Mouse (Mus musculus) forebrain, embryonic 10.5 days (tissue): ENCODE data around the gene Prkch. TPM values are rescaled to one million over a fixed set of nuclear protein-coding genes. Genes with fewer than 3 reads are reported as not detected.

Experiments
- DNase-seq: peaks from one replicate; pipeline ENCODE4 v3.0.0-alpha.2; 2017; ENCODE audit warnings: low spot score; ENCODE audit errors: extremely low spot score
- H3K27ac ChIP-seq: fragments of 300-500 bp; sonication (generic); 2 replicates; pipeline ENCODE4 v1.5.1; 2016; ENCODE audit warnings: mild to moderate bottlenecking
- H3K27me3 ChIP-seq: fragments of 300-500 bp; sonication (generic); 2 replicates; pipeline ENCODE4 v1.6.1; 2016; ENCODE audit warnings: mild to moderate bottlenecking; ENCODE audit not compliant: poor library complexity, severe bottlenecking
- H3K36me3 ChIP-seq: fragments of 300-500 bp; sonication (generic); replicated peaks from 2 replicates; pipeline ENCODE4 v1.6.1; 2016; ENCODE audit warnings: mild to moderate bottlenecking, moderate library complexity
- H3K4me1 ChIP-seq: fragments of 300-500 bp; sonication (generic); 2 replicates; pipeline ENCODE4 v1.6.1; 2016
- H3K4me3 ChIP-seq: fragments of 300-500 bp; sonication (generic); 2 replicates; pipeline ENCODE4 v1.5.1; 2016; ENCODE audit warnings: mild to moderate bottlenecking, moderate library complexity
- H3K9me3 ChIP-seq: fragments of 300-500 bp; sonication (generic); 2 replicates; pipeline ENCODE4 v1.6.1; 2016; ENCODE audit warnings: mild to moderate bottlenecking, moderate library complexity
- WGBS: fragments of 180-500 bp; shearing (Covaris S2); methylation state at CpG from one replicate; pipeline ENCODE4 v1.1.7; 2016; 5-methylcytosine and 5-hydroxymethylcytosine counted together
- polyA plus RNA-seq: library from polyadenylated mRNA; unstranded; fragments of >200 nt; fragmentation: Nextera tagmentation; extraction: Ambion mirVana; gene quantifications from 2 replicates; pipeline ENCODE4 v1.2.1, GENCODE M21; 2016

The Prkch gene
- polyA plus RNA-seq, 1 experiment from 2014 or later, result 3.8 TPM

DNA sequence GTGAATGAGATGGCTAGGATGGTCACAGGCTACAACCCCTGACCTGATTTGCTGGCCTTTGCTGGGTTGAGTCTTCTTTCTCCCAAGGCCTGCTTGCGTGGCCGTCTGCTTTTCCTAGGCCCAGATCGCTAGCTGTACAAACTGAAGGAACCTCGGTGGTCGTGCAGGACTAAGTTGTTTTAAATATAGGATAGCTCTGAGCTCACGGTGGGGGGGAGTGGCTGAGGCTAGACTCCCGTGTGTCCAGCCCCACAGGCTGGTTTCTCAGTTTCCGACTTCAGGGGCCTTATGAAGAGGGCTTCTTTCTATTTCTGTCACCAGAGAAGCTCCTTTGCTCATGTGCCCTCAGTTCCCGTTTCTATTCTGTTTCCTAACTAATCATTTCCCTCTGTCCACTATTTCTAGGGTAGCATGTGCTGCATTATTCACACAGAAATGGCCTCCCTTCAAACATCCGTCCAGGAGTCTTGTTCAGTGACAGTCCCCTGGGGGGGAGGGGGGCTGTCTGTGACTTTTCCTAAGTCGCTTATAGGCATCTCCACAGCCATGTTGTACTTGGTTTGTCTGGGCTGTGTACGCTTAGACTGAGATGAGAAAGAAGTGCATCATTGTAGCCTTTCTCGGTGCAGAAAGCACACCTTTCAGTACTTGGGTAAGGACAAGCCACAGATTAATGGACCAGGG, 22.9 kb downstream of the Prkch start:
- 66% methylated on average over 13 of the region's 13 CpGs for WGBS
- no peaks in the 10 kb centered on the region for H3K27me3 ChIP-seq
- no peak overlapping the region for H3K27ac ChIP-seq
- no peak for DNase-seq
- peaks cover 21% of the 10 kb centered on the region for H3K4me1 ChIP-seq
- H3K9me3 ChIP-seq, result no peaks in the 10 kb centered on the region
- no peak overlapping the region for H3K4me3 ChIP-seq
- H3K36me3 ChIP-seq, result no peaks in the 10 kb centered on the region

DNA sequence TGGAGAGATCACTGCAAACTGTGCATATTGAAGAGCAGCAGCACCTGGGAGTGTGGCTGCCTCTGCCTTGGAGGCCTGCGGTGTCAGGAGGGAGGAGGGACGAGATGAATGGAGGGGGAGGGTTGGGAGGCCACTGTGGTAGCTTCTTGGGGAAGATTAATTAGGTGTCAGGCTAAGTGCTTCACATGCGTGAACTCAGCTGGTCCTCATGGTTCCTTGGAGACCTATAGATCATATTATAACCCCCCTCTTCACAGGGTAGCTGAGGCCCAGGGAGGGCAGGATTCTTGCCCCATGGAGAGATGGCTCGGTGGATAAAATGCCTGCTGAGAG, 23.4 kb downstream of the Prkch start:
- no peak overlapping the region for H3K27ac ChIP-seq
- no peak for DNase-seq
- H3K27me3 ChIP-seq, result no peaks in the 10 kb centered on the region
- no peaks in the 10 kb centered on the region for H3K9me3 ChIP-seq
- no peaks in the 10 kb centered on the region for H3K36me3 ChIP-seq
- 13% methylated on average over 4 of the region's 4 CpGs for WGBS
- H3K4me3 ChIP-seq, result no peak overlapping the region
- H3K4me1 ChIP-seq, result peaks cover 21% of the 10 kb centered on the region

- no peaks in the 10 kb centered on the region; the same call in 1 of the 2 replicates for H3K9me3 ChIP-seq
- no peak overlapping the region for H3K27ac ChIP-seq
- no peaks in the 10 kb centered on the region for H3K27me3 ChIP-seq
- no peak overlapping the region for H3K4me3 ChIP-seq
- H3K36me3 ChIP-seq, result no peaks in the 10 kb centered on the region
- 89% methylated on average over 3 of the region's 3 CpGs for WGBS
- peaks cover 21% of the 10 kb centered on the region for H3K4me1 ChIP-seq
- DNase-seq, result no peak
These were observed 24.7 kb downstream of the Prkch start for GRCm38 (mm10) chr12:73609262-73609661.

DNA sequence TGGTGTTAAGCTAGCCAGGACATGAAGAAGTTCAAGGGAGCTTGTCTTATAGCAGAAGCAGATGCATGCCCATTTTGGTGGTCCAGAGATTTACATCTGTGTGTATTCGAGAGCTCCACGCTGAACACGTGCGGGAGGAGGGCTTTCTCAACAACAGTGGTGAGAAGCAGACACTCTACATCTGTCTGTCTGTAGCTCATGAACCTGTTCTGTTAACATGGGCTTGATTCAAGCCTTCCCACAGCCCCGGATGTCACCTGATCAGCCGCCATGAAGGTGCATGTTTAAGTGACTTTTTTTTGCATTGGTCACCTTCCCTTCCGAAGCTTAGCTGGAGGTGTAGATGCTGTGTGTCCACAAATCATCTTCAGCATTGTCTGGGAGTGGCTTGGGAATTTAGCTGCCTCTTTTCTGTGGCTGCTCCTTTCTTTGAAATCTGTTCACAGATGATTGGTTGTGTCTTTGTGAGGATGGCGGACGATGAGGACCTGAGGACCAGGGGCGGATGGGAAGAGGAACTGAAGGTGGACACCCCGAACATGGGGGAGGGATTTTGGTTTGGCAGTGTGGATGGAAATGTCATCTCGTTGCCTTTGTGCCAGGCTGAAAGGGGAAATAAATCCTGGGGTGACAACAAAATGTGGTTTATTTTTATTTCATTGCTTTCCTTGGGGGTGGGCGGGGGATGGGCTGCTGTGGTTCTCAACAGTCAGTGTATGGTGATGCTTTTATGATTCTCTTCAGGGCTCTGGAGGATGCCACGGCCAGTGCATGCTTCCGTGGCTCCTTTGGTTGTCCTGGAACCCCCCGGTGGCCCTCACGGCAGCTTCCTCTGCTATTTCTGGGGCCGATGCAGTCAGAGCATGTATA, 25.3 kb downstream of the Prkch start:
- H3K9me3 ChIP-seq, result no peaks in the 10 kb centered on the region; the same call in 1 of the 2 replicates
- 84% methylated on average over 18 of the region's 18 CpGs for WGBS
- no peaks in the 10 kb centered on the region for H3K27me3 ChIP-seq
- DNase-seq, result no peak
- H3K36me3 ChIP-seq, result no peaks in the 10 kb centered on the region
- peaks cover 21% of the 10 kb centered on the region for H3K4me1 ChIP-seq
- H3K4me3 ChIP-seq, result no peak overlapping the region
- H3K27ac ChIP-seq, result no peak overlapping the region

DNA sequence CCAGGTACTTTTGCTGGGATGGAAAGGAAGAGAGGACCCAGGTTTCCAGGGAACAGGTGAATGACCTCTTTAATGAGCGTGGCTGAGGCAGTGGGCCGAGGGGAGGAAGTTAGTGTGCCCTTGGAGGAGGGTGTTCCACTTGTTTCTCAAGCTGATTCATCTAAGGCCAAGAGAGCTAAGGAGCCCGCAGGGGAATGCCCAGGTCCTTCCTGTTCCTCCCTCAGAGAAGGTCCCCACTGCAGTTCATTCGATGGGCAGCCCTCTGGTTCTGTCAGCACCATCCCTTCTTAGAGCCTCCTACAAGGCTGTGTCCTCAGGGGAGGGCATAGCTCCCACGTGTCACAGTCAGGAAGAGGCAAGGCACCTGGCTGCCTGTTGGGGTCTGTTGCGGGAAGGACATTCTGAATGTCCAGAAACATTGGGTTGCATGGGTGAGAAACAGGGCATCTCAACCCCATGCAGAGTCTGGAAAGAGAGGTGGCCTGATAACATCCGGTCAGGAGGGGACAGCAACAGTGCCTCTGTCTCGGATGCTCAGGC, 26.3 kb downstream of the Prkch start:
- H3K36me3 ChIP-seq, result no peaks in the 10 kb centered on the region
- 83% methylated on average over 8 of the region's 8 CpGs for WGBS
- peaks cover 21% of the 10 kb centered on the region for H3K4me1 ChIP-seq
- H3K27ac ChIP-seq, result no peak overlapping the region
- no peak for DNase-seq
- no peaks in the 10 kb centered on the region; the same call in 1 of the 2 replicates for H3K9me3 ChIP-seq
- no peaks in the 10 kb centered on the region for H3K27me3 ChIP-seq
- no peak overlapping the region for H3K4me3 ChIP-seq

DNA sequence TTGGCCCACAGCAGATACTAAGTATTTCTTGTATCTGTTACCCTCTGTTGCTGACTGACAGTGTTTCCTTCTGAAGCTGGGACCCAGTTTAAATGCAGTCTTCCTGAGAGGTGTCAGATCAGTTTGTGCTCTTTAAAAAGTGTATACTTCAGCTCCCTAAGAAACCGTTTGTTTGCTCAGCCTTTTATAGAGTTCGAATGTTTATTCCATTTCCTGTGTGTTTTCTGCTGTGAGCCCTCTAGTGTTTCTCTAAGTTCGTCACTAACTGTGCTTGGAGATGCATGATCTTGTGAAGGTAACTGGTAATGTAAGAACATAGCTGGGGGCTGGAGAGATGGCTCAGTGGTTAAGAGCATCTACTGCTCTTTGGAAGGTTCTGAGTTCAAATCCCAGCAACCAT, 27.1 kb downstream of the Prkch start:
- Histone ChIP-seq H3K9me3 (no peaks in the 10 kb centered on the region; the same call in 1 of the 2 replicates), H3K4me3 (no peak overlapping the region), H3K4me1 (peaks cover 21% of the 10 kb centered on the region), H3K27me3 (no peaks in the 10 kb centered on the region), H3K36me3 (no peaks in the 10 kb centered on the region), H3K27ac (no peak overlapping the region)
- no peak for DNase-seq
- WGBS, result 90% methylated on average over 3 of the region's 3 CpGs

GRCm38 (mm10) chr12:73613183-73613582, 28.6 kb downstream of the Prkch start:
- H3K9me3 ChIP-seq, result no peaks in the 10 kb centered on the region; the same call in 1 of the 2 replicates
- H3K36me3 ChIP-seq, result no peaks in the 10 kb centered on the region
- 84% methylated on average over 6 of the region's 6 CpGs for WGBS
- H3K4me1 ChIP-seq, result peaks cover 14% of the 10 kb centered on the region
- H3K27me3 ChIP-seq, result no peaks in the 10 kb centered on the region
- no peak overlapping the region for H3K4me3 ChIP-seq
- no peak overlapping the region for H3K27ac ChIP-seq
- no peak for DNase-seq

DNA sequence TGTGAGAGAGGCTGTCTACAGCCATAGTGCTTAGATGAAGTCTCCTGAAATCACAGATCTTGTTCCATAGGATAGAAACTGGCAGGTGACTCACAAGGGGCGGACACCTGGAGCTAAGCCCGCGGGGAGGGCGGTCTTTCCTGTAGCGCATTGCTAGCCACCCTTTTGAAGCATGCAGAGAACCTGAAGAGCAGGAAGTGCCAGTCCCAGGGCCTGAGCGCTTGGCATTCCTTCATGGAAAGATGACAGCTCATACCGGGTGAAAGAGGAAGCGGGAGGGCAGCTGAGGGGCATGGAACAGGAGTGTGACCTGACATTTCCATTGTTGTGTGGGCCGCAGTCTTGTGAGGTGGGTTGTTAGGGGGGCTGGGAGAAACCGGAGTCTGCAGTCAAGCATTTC, 33.1 kb downstream of the Prkch start:
- 57% methylated on average over 10 of the region's 10 CpGs for WGBS
- no peaks in the 10 kb centered on the region; the same call in 1 of the 2 replicates for H3K9me3 ChIP-seq
- H3K36me3 ChIP-seq, result no peaks in the 10 kb centered on the region
- no peak for DNase-seq
- H3K27ac ChIP-seq, result no peak overlapping the region
- no peak overlapping the region for H3K4me3 ChIP-seq
- H3K4me1 ChIP-seq, result peaks cover 8% of the 10 kb centered on the region; the same call in 1 of the 2 replicates
- H3K27me3 ChIP-seq, result no peaks in the 10 kb centered on the region

GRCm38 (mm10) chr12:73625277-73626032, 40.9 kb downstream of the Prkch start:
- DNase-seq, result no peak
- H3K27ac ChIP-seq, result no peak overlapping the region
- H3K4me3 ChIP-seq, result no peak overlapping the region
- H3K4me1 ChIP-seq, result peaks cover 3% of the 10 kb centered on the region; the same call in 1 of the 2 replicates
- H3K9me3 ChIP-seq, result no peaks in the 10 kb centered on the region
- WGBS, result 90% methylated on average over 6 of the region's 6 CpGs
- no peaks in the 10 kb centered on the region for H3K36me3 ChIP-seq
- H3K27me3 ChIP-seq, result no peaks in the 10 kb centered on the region

GRCm38 (mm10) chr12:73627902-73628301, 43.3 kb downstream of the Prkch start:
- WGBS, result 93% methylated on average over 14 of the region's 14 CpGs
- Histone ChIP-seq H3K4me3 (no peak overlapping the region), H3K27me3 (no peaks in the 10 kb centered on the region), H3K9me3 (no peaks in the 10 kb centered on the region), H3K36me3 (no peaks in the 10 kb centered on the region), H3K4me1 (peaks cover 21% of the 10 kb centered on the region), H3K27ac (no peak overlapping the region)
- DNase-seq, result no peak

DNA sequence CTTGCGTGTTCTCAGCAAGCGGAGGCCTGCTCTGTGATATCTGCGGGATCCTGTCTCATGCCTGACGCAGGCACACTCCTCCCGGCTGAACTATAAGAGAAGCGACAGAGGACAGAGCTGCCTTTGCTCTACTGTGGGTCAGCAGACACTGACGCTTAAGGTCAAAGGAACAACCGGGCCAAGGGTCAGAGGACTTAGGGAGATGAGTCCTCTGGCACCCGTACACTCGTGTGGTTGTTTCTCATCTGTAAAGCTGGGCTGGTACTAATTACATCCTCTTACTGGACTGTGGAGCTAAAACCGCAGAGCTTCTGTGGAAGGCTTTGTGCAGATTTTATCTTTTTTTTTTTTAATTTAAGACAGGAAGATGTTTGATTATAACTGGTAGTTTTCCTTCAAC, 46.0 kb downstream of the Prkch start:
- no peak overlapping the region for H3K4me3 ChIP-seq
- WGBS, result 73% methylated on average over 11 of the region's 11 CpGs
- H3K27ac ChIP-seq, result no peak overlapping the region
- no peak for DNase-seq
- no peaks in the 10 kb centered on the region for H3K36me3 ChIP-seq
- H3K4me1 ChIP-seq, result peaks cover 29% of the 10 kb centered on the region
- no peaks in the 10 kb centered on the region for H3K9me3 ChIP-seq
- no peaks in the 10 kb centered on the region for H3K27me3 ChIP-seq

- Histone ChIP-seq H3K9me3 (no peaks in the 10 kb centered on the region), H3K4me1 (peaks cover 29% of the 10 kb centered on the region), H3K36me3 (no peaks in the 10 kb centered on the region), H3K4me3 (no peak overlapping the region), H3K27me3 (no peaks in the 10 kb centered on the region), H3K27ac (no peak overlapping the region)
- DNase-seq, result no peak
- WGBS, result 78% methylated on average over 11 of the region's 11 CpGs
These were observed 46.6 kb downstream of the Prkch start for GRCm38 (mm10) chr12:73631148-73631547.
